Mouse (Mus musculus) forebrain, embryonic 16.5 days (tissue): ENCODE data around the gene Sat2. TPM values are rescaled to one million over a fixed set of nuclear protein-coding genes. Genes with fewer than 3 reads are reported as not detected.
A peak's percentile ranks its signal among the peaks of the same experiment; 100 is the strongest.

ENCODE experiments used
- ATAC-seq: fragments of 200-750 bp; cut with Nextera tagmentation; 2 replicates; pipeline ENCODE4 v1.8.0; 2017; ENCODE audit warnings: mild to moderate bottlenecking, moderate library complexity
- H3K27ac ChIP-seq: fragments of 300-500 bp; sonication (generic); 2 replicates; pipeline ENCODE4 v1.5.1; 2014; ENCODE audit warnings: low read length, control low read depth
- H3K27me3 ChIP-seq: fragments of 300-500 bp; sonication (generic); replicated peaks from 2 replicates; pipeline ENCODE4 v1.6.1; 2014; ENCODE audit warnings: low read length; ENCODE audit not compliant: control insufficient read depth, insufficient read depth
- H3K36me3 ChIP-seq: fragments of 300-500 bp; sonication (generic); 2 replicates; pipeline ENCODE4 v1.6.1; 2014; ENCODE audit not compliant: control insufficient read depth, insufficient read depth
- H3K4me1 ChIP-seq: fragments of 300-500 bp; sonication (generic); replicated peaks from 2 replicates; pipeline ENCODE4 v1.6.1; 2014; ENCODE audit warnings: low read length; ENCODE audit not compliant: control insufficient read depth, insufficient read depth
- H3K4me2 ChIP-seq: fragments of 300-500 bp; sonication (generic); 2 replicates; pipeline ENCODE4 v1.6.1; 2014; ENCODE audit warnings: mild to moderate bottlenecking, low read length, control low read depth
- H3K4me3 ChIP-seq: fragments of 300-500 bp; sonication (generic); replicated peaks from 2 replicates; pipeline ENCODE4 v1.5.1; 2014; ENCODE audit warnings: mild to moderate bottlenecking, low read length, control low read depth
- H3K9ac ChIP-seq: fragments of 300-500 bp; sonication (generic); replicated peaks from 2 replicates; pipeline ENCODE4 v1.6.1; 2014; ENCODE audit warnings: low read depth, low read length, control low read depth
- H3K9me3 ChIP-seq: fragments of 300-500 bp; sonication (generic); 2 replicates; pipeline ENCODE4 v1.6.1; 2016; ENCODE audit warnings: low read length; ENCODE audit not compliant: control insufficient read depth
- WGBS: fragments of 180-500 bp; shearing (Covaris S2); extraction: QIAGEN DNeasy Blood & Tissue Kit; methylation state at CpG from one replicate; pipeline ENCODE4 v1.1.7; 2014; 5-methylcytosine and 5-hydroxymethylcytosine counted together
- polyA plus RNA-seq: library from polyadenylated mRNA; unstranded; fragments of >200 nt; fragmentation: Nextera tagmentation; extraction: Ambion mirVana; gene quantifications from 2 replicates; pipeline ENCODE4 v1.2.1, GENCODE M21; 2015

Gene Sat2
- polyA plus RNA-seq, 1 experiment from 2014 or later, result 23.8 TPM

DNA sequence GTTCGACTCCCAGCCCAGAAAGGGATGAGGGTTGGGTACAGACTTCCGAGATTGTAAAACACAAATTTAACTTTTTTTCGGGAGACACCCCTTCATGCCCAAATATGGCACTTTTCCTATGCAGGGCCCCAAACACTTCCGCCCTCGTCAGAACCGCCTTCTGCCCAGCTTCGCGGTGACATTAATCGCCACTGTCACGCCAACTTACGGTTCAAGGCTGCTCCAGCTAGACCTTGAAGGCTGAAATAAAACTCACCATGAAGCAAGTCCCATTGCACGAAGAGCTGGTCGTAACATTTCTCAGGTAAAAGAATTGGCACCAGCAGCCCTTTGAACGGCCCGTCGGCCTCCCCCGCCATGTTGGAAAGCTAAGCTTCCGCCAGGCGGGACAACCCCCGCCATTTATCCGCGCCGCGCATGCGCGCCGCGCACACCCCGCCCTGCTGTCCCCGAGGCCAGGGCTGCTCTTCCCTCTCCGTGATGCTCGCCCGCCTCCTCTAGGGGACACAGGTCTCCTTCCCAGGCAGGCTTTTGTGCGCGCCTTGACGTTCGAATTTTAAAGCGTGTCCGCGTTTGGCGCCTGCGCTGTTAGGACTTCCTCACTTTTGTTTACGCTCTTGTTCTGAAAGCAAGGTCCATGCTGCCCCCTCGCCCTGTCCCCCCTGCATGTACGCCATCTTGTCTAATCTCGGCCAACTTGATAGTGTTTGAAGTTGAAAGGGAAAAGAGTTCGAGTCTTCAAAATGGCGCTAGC, 40.6 kb downstream of the Sat2 start, which contains the start of gene Mpdu1:
Mpdu1 (minus strand) TSS at position 430 of the 754 bp plus-strand sequence.
- Histone ChIP-seq H3K9me3 (no peaks in the 10 kb centered on the region), H3K4me3 (peak within 1 kb of the TSS; percentile 69), H3K36me3 (peaks cover 19% of the 10 kb centered on the region), H3K27ac (peak within 1 kb of the TSS; percentile 97), H3K4me2 (peak within 1 kb of the TSS; percentile 62), H3K4me1 (peaks cover 17% of the 10 kb centered on the region), H3K27me3 (no peaks in the 10 kb centered on the region), H3K9ac (peak within 1 kb of the TSS; percentile 70)
- WGBS, result under 1% methylated on average over 48 of the region's 48 CpGs
- peak; percentile 97 for ATAC-seq

GRCm38 (mm10) chr11:69662967-69663671, 41.3 kb downstream of the Sat2 start:
- peaks cover 17% of the 10 kb centered on the region for H3K4me1 ChIP-seq
- H3K9me3 ChIP-seq, result no peaks in the 10 kb centered on the region
- H3K4me3 ChIP-seq, result peak overlapping the region; percentile 69
- H3K27me3 ChIP-seq, result no peaks in the 10 kb centered on the region
- H3K4me2 ChIP-seq, result peak overlapping the region; percentile 62
- H3K27ac ChIP-seq, result peak overlapping the region; percentile 97
- H3K9ac ChIP-seq, result peak overlapping the region; percentile 70
- WGBS, result 70% methylated on average over 13 of the region's 13 CpGs
- ATAC-seq, result peak; percentile 5; the same call in 1 of the 2 replicates
- peaks cover 24% of the 10 kb centered on the region for H3K36me3 ChIP-seq

DNA sequence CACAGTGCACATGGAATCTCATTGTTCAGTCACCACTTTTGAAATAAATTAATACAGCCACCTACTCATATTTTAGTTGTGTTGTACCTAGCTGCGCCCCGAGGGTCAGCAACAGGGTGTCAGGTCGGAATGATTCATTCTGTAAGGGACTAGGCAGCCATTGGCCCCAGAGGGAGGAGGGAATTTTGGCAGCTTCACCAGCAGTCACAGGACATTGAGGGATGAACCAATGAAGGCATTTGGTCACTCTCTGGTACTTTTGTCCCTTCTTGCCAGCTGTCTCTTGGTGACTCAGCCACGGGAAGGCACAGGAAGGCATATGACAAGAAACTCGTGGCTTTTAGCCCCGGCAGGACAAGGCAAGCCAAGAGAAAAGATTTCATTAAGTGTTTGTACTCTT, 42.0 kb downstream of the Sat2 start:
- peaks cover 17% of the 10 kb centered on the region for H3K4me1 ChIP-seq
- peaks cover 25% of the 10 kb centered on the region for H3K36me3 ChIP-seq
- H3K27me3 ChIP-seq, result no peaks in the 10 kb centered on the region
- WGBS, result 89% methylated on average over 6 of the region's 6 CpGs
- H3K9me3 ChIP-seq, result no peaks in the 10 kb centered on the region
- H3K27ac ChIP-seq, result no peak overlapping the region
- no peak for ATAC-seq
- no peak overlapping the region for H3K4me3 ChIP-seq
- H3K9ac ChIP-seq, result no peak overlapping the region
- H3K4me2 ChIP-seq, result no peak overlapping the region

- no peaks in the 10 kb centered on the region for H3K27me3 ChIP-seq
- no peaks in the 10 kb centered on the region for H3K9me3 ChIP-seq
- H3K4me1 ChIP-seq, result peaks cover 25% of the 10 kb centered on the region
- peaks cover 29% of the 10 kb centered on the region for H3K36me3 ChIP-seq
- no peak overlapping the region for H3K27ac ChIP-seq
- no peak overlapping the region for H3K4me2 ChIP-seq
- ATAC-seq, result no peak
- no peak overlapping the region for H3K4me3 ChIP-seq
- 93% methylated on average over 7 of the region's 7 CpGs for WGBS
- no peak overlapping the region for H3K9ac ChIP-seq
These were observed 43.0 kb downstream of the Sat2 start for GRCm38 (mm10) chr11:69664841-69665240.

DNA sequence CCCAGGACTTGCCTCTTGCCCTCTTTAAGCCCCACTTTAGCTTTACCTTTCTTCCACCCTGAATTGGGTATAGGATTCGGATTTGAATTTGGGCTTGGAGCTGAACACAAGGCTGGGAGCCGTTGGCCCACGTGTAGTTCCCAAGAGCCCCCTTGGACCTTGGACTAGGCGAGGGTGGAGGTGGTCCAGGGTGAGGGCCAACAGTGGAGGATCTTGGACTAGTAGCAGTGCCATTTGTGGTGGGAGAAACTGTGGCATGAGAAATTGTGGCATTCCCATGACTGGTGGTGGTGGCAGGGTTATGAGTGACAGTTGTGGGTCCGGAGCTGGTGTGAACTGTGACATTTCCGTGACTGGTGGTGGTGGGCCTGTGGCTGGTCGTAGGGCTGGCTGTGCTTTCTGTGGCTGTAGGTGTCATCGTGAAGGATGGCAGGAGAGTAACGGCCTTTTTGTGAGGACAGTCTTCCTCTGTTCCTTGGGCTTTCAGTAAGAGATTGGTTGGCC, 43.7 kb downstream of the Sat2 start:
- no peak overlapping the region for H3K4me3 ChIP-seq
- H3K4me1 ChIP-seq, result peaks cover 32% of the 10 kb centered on the region
- H3K36me3 ChIP-seq, result peaks cover 29% of the 10 kb centered on the region
- H3K9me3 ChIP-seq, result no peaks in the 10 kb centered on the region
- H3K4me2 ChIP-seq, result no peak overlapping the region
- whole genome bisulfite sequencing, result 71% methylated on average over 9 of the region's 9 CpGs
- no peaks in the 10 kb centered on the region for H3K27me3 ChIP-seq
- ATAC-seq, result no peak
- no peak overlapping the region for H3K9ac ChIP-seq
- H3K27ac ChIP-seq, result no peak overlapping the region

- ATAC-seq, result no peak
- Histone ChIP-seq H3K4me2 (no peak within 1 kb of the TSS), H3K9ac (no peak within 1 kb of the TSS), H3K36me3 (peaks cover 29% of the 10 kb centered on the region), H3K9me3 (no peaks in the 10 kb centered on the region), H3K4me3 (no peak within 1 kb of the TSS), H3K4me1 (peaks cover 32% of the 10 kb centered on the region), H3K27ac (no peak within 1 kb of the TSS), H3K27me3 (no peaks in the 10 kb centered on the region)
- WGBS, result 28% methylated on average over 7 of the region's 7 CpGs
These were observed 44.3 kb downstream of the Sat2 start, which contains the start of gene Cd68 for GRCm38 (mm10) chr11:69665961-69666664. Gene Cd68 (minus strand): TSS chr11:69666153.

- Histone ChIP-seq H3K9ac (no peak overlapping the region), H3K27ac (no peak overlapping the region), H3K27me3 (no peaks in the 10 kb centered on the region), H3K36me3 (peaks cover 29% of the 10 kb centered on the region), H3K4me2 (no peak overlapping the region), H3K4me3 (no peak overlapping the region), H3K9me3 (no peaks in the 10 kb centered on the region), H3K4me1 (peaks cover 27% of the 10 kb centered on the region)
- WGBS, result 81% methylated on average over 3 of the region's 3 CpGs
- no peak for ATAC-seq
These were observed 44.8 kb downstream of the Sat2 start for GRCm38 (mm10) chr11:69666665-69667005.

DNA sequence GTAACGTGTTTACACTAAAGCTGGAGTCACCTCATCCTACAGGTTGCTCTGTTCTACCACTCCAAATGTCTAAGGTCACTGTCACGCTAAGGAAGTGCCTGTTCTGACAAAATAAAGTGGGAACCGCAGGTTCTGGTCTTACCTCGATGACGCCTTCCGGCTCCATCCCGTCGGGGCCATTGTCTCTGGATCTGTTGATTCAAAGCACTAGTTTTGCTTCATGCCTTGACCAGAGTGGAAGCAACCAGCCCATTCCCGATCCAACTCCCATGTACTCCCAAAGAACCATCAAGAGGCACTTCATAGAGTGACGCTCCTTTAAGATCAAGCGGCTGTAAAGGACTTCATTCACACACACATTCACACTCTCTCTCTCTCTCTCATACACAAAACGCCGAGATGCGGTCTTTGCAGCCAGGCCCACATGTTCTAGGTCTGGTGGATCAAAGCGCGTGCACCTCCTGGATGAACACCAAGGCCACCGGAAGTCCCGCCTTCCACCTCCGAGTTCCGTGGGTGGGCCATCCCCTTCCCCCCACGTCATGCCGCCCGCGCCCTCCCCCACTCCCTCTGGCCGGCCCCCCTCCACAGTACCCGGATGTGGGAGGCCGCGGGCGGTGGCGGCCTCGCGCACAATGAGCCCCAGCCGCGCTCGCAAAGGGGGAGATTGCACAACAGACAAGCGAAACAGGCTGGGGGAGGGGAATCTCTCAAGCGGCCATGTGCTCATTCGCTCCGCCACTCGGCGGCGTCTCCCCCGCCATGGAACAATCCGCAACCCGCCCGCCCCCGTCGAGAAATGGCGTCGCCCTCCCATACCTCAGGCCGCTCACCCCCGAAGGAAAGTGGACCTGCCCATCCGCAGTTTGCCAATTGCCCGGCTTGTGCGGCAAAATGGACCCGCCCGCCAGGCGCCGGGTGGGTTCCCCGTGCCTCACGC, 49.2 kb downstream of the Sat2 start:
- under 1% methylated on average over 61 of the region's 61 CpGs for WGBS
- H3K27ac ChIP-seq, result peak overlapping the region; percentile 98
- H3K4me2 ChIP-seq, result peak overlapping the region; percentile 96
- H3K4me3 ChIP-seq, result peak overlapping the region; percentile 100
- ATAC-seq, result peak; percentile 73
- no peaks in the 10 kb centered on the region for H3K27me3 ChIP-seq
- H3K9me3 ChIP-seq, result no peaks in the 10 kb centered on the region
- peak overlapping the region; percentile 99 for H3K9ac ChIP-seq
- peaks cover 35% of the 10 kb centered on the region for H3K36me3 ChIP-seq
- H3K4me1 ChIP-seq, result peaks cover 26% of the 10 kb centered on the region
